Mouse (Mus musculus): Measurements from ENCODE around the gene Mgrn1.
A peak's percentile ranks its signal among the peaks of the same experiment; 100 is the strongest.

The Mgrn1 gene

DNA sequence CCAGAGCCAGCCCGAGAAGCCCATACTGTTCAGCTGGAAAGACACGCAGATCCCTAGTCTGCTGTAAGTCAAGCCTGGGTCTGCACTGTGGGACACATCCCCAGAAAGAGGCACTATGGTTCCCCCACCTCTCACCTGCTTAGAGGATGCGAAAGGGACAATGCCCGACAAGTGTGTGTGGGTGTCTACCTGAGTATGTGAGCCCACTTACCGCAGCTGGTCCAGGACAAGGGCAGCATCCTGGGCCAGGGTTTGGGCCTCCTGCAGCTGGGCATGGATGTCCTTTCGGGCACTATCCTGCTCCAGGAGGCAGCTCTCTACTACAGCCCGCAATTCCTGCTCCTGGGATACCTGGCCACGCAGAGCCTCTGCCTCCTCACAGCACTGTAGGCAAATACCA lies 56.8 kb downstream of the Mgrn1 start:
- no peak for DNase-seq

DNA sequence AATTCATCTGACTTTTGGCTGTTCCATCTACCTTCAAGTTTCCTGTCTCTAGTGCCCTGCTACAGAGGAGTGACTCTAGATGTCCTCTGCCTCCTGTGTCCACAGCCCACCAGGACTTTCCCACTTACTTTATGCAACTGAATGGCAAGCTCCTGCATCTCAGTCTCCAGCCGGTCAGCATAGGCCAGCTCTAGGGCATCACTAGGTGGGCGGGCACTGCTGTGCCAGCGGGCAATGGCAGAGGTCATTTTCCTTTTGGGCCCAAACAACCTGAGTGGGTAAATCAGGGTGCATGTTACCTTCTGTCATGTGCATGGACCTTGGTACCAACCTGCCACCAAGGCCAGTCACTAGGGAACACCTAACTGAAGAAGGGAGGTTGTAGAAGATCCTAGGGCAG lies 57.4 kb downstream of the Mgrn1 start:
- no peak for DNase-seq

DNA sequence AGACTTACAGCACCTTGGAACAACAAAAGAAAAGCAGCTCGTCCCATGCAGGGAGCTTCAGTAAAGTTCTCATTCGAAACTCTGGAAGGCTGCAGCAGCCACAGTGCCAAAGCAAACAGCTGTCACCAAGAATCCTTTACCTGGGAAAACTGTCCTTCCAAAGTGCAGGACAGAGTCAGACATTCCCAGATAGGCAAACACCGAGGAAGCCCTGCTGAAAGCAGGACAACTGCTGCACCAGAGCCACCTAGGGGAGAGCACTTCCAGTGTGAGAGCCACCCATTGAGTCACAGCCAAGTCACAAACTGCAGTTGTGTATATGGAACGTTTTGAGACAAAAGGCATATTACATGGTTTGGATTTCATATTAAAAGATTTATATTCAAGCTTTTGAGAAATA lies 59.4 kb downstream of the Mgrn1 start:
- DNase-seq, result no peak

DNA sequence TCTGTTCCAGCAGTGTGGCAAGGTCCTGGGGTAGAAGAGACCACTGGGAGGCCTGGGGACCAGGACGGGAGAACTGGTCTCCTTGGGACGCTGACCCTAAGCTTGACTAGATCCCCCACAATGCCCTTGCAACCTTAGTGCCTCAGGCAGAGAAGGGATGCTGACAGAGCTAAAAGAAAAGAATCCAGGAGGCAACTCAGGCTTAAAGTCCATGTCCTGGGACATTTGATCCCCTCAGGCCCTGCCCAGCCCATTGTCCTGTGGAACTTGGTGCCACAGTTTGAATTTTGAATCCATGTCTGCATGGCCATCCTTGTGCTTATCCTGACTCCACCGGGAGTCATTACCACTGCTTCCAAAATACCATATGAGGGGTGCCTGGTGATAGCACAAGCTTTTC lies 60.1 kb downstream of the Mgrn1 start:
- DNase-seq, result no peak

DNA sequence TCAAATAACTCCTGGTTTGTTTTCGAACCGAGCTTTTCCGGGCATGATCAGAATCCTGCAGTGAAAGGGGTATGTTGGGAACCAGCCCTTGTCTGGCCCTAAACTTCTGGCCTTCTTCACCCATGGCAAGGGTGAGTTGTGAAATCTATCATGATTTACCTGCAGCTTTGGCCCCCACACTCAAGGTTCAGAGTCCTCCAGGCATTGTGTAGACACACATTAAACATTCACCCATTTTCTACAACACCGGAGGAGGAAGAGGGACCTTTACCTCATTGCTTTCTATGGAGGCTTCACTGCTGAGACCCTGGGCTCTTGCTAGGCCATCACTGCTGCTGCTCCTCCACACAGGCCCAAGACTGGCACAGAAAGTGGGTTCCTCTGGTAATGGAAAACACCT lies 61.3 kb downstream of the Mgrn1 start:
- DNase-seq, result no peak

DNA sequence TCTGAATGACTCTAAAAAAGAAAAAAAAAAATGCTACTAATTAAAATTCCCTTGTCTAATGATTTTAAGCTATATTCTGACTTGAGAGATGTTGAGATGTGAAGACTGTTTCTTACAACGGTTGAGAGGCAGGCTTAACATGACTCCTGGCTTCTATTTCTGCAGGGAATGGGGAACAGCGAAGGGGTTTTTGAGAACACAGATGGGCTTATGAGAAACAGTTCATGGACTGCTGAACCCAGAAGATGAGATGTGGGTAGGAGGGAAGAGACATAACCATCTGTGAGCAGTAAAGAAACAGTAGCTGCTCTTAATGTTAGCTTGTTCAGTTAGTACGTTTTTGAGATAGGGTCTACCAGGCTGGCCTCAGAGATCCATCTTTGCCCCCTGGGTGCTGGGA lies 70.6 kb downstream of the Mgrn1 start:
- DNase-seq, result no peak

DNA sequence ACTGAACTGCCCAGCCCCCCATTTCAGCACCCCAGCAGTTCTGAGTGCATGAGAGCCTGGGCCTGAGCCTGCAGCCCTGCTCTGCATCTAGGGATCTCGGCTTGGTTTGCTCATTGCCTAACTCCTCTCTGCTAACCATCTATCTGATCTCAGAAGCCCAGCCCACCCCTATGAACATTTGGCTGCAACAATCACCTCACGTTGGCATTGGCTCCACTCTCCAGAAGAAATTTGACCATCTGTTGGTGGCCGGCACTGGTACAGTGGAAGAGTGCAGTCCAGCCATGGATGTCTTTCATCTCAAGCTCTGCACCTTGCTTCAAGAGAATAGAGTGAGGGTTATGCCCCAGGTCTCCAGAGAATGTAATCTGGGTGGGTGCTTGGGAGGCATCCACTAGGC lies 71.4 kb downstream of the Mgrn1 start:
- no peak for DNase-seq

DNA sequence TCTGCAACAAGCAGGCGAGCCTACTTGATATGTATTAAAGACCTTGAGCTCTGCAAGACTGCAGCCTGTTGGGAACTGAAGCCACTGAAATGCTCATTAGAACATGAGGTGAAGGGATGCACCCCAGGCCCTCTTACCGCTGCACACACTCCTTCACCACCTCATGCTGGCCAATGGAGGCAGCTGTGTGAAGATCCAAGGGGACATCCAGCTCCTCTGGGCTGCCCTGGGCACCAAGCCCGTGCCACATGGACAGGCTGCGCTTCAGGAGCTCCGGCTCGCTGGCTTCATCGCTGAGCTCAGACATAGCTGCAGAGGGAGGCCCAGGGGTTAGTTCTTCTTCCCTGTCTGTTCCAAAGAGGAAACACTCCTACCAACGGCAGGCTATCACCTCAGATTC lies 74.2 kb downstream of the Mgrn1 start:
- no peak for DNase-seq

DNA sequence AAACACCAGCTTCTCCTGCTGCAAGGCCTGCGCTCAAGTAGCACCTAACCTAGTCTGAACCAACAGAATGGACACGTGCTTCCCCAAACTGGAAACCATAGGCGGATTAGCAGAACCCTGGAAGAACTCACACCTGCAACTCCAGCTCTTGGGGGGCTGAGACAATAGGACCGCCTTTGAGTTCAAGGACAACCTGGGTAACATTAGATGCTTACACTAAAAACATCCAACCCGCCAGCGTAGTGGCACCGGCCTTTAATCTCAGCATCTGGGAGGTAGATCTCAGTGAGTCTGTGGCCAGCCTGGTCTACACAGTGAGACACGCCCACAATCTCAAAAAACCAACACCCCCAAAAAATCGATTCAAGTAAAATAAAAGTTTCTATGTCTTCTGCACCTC lies 77.3 kb downstream of the Mgrn1 start:
- DNase-seq, result no peak

DNA sequence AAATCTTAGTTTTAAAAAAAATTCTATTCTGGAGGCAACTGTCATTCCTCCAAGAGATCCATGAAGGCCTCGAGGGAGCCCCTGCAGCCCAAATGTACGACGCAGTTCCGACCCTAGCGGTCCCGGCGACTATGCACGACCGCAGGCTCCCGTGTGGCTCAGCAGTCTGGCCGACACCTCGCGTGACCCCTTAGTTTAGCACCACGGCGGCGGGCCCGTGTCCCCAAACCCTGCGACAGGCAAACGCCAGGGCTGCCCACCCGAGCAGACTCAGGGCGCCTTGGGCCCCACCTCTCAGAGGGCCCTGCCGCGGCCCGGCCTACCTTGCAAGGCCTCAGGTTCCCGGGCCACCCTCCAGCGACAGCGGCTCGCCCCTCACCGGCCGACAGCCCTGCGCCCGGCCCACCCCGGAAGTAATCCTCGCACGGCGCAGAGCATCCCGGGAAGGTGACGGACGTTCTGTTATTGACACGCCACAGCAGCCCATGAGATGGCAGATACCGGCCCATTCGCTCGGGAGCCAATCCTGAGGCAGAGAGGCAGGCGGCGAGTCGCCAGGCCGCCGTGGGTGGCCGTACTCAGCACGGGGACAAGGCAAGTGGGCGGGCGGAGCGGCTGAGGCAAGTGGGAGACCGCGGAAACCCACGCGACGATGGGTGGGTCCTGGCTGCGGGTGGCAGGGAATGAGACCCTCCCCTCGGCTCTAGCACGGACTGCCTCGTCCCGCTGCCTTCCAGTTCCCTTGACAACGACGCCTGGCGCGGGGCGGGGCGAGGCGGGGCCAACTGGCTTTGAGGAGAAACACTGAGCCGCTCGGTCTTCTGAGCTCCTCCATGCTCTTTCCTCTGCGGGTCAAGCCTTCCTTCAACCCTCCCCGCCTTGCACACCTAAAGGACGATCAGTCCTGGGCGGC lies 78.0 kb downstream of the Mgrn1 start, which contains the start of gene Anks3:
Anks3 (minus strand) TSS at position 409 of the 913 bp plus-strand sequence.
- peak; percentile 99 for DNase-seq

DNA sequence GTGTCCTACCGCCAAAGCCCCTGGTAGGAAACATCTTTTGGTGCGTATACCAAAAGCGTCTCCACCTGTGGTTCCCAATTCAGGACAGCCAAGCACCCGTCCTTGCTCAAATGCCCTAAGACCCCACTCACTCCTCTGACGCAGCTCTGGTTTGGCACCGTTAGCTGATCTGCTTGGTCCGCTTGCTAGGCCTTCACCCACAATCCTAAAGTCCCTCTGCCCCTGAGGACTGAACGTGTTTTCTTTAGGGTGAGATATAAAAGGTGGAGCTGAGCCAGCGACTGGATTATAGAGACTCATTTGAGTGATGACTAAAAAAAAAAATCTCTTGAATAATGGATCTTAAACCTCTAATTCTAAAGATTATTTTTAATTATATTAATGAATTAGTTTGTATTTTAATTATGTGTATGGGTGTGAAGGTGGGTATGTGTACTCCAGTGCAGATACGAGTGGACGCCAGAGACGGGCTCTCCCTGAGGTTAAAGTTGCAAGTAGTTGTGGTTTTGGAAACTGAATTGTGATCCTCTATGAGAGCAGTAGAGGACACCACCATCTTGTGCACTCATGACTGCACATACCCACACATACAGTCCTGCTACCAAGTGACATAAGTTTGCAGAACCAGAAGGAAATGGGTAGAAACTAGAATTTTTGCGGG lies 78.8 kb downstream of the Mgrn1 start:
- no peak for DNase-seq

DNA sequence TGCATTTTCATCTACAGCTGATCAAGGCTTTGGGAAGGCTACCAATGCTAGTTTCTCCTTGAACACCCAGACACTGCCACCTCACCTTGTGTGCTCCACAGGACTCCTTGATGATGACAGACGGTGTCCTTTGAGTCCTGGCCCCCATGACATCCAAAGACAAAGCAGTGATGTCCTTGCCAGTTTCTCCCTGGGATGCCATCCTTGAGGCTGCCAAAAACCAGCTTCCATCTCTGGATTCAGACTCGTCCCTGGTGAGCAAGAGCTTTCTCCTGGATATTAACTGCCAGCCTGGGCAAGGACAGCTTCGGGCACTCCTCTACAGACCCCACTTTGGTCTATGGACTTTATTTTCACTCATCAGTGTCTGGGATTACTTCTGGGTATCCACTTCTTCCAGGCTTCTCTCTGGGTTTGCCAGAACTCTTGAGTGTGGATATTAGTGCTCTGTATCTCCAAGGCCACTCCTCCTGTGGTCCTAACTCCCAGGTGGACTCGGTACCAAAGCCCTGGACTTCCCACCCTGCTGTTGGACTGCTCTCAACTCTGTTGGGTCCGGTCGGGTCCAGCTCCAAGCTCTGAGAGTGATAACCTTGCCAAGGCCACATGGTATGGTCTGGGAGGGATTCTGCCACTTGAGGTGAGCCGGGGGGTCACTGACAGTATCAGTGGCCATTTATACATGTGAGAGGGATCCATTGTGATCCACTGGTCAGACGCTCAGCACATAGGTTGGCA lies 79.5 kb downstream of the Mgrn1 start:
- no peak for DNase-seq

DNA sequence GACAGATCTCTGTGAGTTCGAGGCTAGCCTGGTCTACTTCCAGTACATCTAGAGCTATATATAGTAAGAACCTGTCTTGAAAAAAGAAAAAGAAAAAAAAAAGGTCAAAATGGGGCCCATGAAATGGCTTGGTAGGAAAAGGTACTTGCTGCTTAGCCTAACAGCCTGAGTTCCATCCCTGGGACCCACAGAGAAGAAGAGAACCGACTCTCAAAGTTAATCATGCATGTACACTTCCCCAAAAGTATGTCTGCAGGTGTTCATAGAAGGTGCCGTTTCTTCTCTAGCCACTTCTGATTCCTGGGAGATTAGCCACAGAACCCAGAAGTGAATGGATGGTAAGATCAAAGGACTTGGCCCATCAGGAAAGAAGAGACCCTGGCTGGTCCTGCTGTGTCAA lies 82.4 kb downstream of the Mgrn1 start:
- DNase-seq, result no peak

DNA sequence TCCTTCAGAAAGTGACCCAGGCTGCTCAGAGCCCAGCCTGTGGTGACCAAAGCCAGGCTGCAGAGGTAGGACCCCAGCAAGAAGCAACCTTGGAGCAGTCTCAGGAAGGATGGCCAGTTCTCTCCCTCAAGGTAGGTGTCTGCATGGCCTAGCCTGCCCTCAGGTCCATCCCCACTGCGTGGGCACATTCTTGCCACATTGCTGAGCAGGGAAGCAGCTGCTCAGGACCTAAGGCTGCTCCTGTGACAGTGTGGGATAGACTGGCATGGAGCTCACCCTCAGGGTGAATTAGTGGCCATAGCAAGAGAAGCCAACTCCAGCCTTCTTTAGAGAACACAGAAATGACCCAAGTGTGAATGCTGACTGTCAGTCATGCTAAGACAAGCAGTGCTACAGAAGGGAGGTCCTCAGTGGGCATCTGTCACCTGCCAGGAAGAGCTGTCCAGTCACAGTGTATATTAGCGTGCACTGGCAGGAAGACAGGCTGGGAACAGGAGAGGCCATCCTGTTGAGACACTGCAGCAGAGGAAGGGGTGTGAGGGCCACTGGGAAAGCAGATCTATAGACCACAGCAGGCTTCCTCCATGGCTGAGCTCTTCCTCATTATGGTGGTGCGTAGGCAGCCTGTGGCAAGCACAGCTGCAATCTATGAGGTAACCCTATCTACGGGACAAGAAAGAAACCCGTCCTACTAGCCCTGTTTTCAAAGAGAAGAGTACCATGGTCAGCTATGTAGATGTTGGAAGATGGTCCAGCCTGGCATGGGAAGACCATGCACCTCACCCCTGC lies 83.2 kb downstream of the Mgrn1 start:
- DNase-seq, result peak; percentile 65

DNA sequence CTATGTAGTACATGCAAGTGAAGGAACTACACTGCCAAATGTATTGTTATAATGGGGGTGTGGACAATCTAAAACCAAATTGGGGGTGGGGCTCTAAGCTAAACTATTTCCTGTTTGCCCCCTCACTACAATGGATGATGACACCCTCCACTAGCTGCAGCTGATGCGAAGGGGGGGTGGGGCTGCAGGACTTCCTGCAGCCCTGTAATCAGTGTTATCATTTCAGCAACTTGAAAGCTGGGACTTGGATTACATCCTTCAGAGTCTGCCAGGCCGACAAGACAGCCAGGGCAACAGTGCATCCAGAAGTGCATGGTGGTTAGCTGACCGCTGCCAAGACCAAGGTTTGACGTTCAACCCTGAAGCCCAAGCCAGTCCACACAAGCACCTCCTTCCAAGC lies 85.6 kb downstream of the Mgrn1 start:
- peak; percentile 79 for DNase-seq

DNA sequence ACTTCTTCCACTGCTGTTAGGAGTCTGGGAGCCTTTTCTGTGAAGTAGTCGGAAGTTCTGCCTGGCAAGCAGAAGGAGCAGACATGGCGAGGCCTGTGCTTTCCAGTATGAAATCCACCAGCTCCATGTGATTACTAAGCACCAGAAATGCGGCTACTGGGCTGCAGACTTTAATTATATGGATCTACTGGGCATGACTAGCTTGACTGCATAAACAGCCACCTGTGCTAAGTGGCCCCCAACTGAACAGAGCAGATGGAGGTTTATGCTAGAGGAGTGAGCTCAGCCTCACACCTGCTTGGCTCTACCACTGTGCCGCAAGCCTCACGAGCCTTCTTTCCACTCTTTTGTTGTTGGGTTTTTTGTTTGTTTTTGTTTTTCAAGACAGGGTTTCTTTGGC lies 88.5 kb downstream of the Mgrn1 start:
- no peak for DNase-seq

DNA sequence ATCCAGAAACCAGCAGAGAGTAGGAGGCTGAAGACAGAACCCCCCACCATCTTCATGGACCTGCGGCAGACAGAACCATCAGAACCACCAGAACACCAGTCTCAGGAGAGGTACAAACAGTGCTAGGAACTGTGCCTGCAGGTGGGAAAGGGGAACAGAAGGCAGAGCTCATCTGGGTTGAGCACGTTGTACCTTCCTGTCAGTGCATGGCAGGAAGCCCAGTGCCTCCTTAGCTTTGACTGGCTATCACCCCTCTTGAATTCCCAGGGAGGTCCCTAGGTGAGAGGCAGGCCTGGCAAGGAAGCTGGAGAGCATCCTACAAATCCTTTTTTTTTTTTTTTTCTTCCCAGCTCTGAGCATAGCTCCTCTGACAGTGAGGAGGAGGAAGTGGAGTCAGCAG lies 90.1 kb downstream of the Mgrn1 start:
- no peak for DNase-seq

DNA sequence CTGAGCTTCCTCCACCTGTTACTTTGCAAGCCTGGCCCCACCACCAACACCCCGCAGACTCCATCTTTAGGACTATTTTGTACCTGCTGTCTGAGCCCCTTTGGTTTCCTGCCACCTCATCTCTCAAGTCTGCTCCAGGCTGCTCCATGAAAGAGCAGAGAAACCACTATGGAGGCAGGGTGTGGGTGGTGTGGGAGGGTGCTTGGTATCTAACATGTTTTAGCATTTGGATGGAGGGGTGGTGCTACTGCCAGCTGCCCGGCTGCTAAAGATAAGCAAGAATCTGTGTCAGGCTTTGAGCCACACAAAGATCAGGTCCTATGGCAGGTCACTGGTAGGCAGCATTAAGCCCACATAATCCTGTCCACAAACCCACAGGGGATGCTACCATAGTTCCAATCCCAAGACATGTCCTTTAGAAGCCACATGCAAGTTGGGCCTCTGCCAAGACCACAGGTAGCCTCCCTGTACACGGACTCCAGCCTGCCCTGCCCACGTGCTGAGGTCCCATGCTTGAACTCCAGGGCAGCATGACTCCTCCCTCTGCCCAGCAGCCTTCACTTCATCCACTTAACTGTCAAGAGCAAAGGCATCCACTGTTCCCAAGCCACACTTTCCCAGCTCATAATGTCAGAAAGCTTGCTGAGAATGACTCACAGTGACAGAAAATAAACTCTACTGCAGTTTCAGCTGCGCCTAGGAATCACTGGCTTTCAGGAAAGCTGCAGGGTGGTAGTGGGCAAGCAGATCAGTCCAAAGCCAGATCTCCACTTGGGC lies 92.4 kb downstream of the Mgrn1 start:
- peak; percentile 70 for DNase-seq

DNA sequence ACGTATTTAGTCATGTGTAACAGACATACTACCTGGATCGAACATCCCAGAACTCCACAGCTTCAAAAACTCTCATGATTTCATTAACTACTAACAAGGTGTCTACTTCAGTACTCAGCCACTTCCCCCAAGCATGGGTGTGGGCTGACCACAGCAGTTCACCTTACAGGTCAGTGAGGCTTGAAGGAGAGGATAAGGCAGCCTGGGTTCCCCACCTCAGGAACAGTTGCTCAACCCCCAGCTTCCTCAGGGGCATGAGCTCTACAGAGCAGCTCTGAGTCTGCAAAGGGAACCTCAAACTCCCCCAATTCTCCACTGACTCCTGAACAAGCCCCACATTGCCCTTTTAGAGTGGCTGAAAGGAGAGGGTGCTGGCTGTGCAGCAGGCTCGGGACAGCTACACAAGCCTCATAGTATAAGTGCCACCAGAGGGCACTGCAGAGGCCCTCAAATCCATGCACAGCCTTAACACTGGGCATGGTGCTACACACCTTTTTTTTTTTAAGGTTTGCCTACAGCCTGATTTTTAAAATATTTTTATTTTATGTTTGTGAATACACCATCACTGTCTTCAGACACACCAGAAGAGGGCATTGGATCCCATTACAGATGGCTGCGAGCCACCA lies 93.8 kb downstream of the Mgrn1 start:
- DNase-seq, result peak; percentile 71

DNA sequence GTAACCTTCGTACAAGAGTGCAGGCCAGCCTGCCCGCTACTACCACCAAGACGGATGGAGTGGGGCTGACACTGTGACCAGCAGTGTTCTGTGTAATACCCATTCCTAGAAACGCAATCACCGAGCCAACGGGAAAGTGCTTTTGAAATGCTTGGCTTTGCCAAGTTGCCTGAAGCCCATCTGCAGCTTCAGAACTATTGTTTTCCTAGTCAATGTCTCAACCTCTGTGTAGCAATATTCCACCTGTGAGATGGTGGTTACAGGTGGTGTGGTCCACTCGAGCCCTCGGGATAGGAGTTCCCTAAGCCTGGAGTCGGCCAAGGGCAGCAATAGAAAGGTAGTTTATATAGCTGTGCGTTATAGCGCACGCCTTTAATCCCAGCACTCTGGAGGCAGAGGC lies 98.7 kb downstream of the Mgrn1 start:
- no peak for DNase-seq

Data from lung, postnatal 36 days (tissue).